Mouse (Mus musculus) layer of hippocampus, adult 9-11 months (tissue): Measurements from ENCODE around the gene Ccdc7a.
"Not testable (repeated sequence)": the region's sequence is repeated elsewhere in the genome, so short reads cannot be mapped to it uniquely, and the experiment has no call there.

Experiments used
- DNase-seq: peaks from one replicate; pipeline ENCODE4 v3.0.0; 2022

The Ccdc7a gene

GRCm38 (mm10) chr8:129065417-129065816, at the start of gene Ccdc7a:
TSS of gene Ccdc7a (minus strand) at chr8:129065517.
- DNase-seq, result not testable (repeated sequence)

- not testable (repeated sequence) for DNase-seq
Measured at GRCm38 (mm10) chr8:129066834-129067233, 1.5 kb upstream of the Ccdc7a start, which contains the start of gene Ccdc7b. TSS of gene Ccdc7b (plus strand) at chr8:129067134.

GRCm38 (mm10) chr8:128991389-128991788, 73.9 kb downstream of the Ccdc7a start:
- no peak for DNase-seq

- DNase-seq, result not testable (repeated sequence)
Measured at GRCm38 (mm10) chr8:128948941-128949340, 116.4 kb downstream of the Ccdc7a start.

- DNase-seq, result peak; percentile 21
Measured at GRCm38 (mm10) chr8:128941022-128941641, 124.2 kb downstream of the Ccdc7a start.

GRCm38 (mm10) chr8:128933446-128933845, 131.9 kb downstream of the Ccdc7a start:
- no peak for DNase-seq

- DNase-seq, result no peak
Measured at GRCm38 (mm10) chr8:128882719-128883118, 182.6 kb downstream of the Ccdc7a start.

GRCm38 (mm10) chr8:128843749-128844148, 221.6 kb downstream of the Ccdc7a start:
- no peak for DNase-seq

GRCm38 (mm10) chr8:128812521-128812920, 252.8 kb downstream of the Ccdc7a start:
- no peak for DNase-seq

GRCm38 (mm10) chr8:128798594-128798993, 266.7 kb downstream of the Ccdc7a start, which contains the start of gene Gm3952:
TSS of gene Gm3952 (minus strand) at chr8:128798694.
- no peak for DNase-seq

- no peak for DNase-seq
Measured at GRCm38 (mm10) chr8:128735692-128736091, 329.6 kb downstream of the Ccdc7a start.

- peak; percentile 31 for DNase-seq
Measured at GRCm38 (mm10) chr8:128734118-128734517, 331.2 kb downstream of the Ccdc7a start.

- no peak for DNase-seq
Measured at GRCm38 (mm10) chr8:128732254-128732653, 333.1 kb downstream of the Ccdc7a start.

- no peak for DNase-seq
Measured at GRCm38 (mm10) chr8:128727213-128727612, 338.1 kb downstream of the Ccdc7a start.

GRCm38 (mm10) chr8:128724819-128725218, 340.5 kb downstream of the Ccdc7a start:
- DNase-seq, result no peak

GRCm38 (mm10) chr8:128716184-128716583, 349.1 kb downstream of the Ccdc7a start:
- peak; percentile 64 for DNase-seq

GRCm38 (mm10) chr8:128709261-128709660, 356.1 kb downstream of the Ccdc7a start:
- DNase-seq, result peak; percentile 45

- no peak for DNase-seq
Measured at GRCm38 (mm10) chr8:128704836-128705235, 360.5 kb downstream of the Ccdc7a start.

GRCm38 (mm10) chr8:128704376-128704775, 360.9 kb downstream of the Ccdc7a start:
- no peak for DNase-seq

GRCm38 (mm10) chr8:128697945-128698344, 367.4 kb downstream of the Ccdc7a start:
- no peak for DNase-seq

GRCm38 (mm10) chr8:128696701-128697397, 368.5 kb downstream of the Ccdc7a start:
- no peak for DNase-seq

GRCm38 (mm10) chr8:128690056-128690455, 375.3 kb downstream of the Ccdc7a start:
- DNase-seq, result no peak

GRCm38 (mm10) chr8:128688679-128689078, 376.6 kb downstream of the Ccdc7a start:
- no peak for DNase-seq

- DNase-seq, result no peak
Measured at GRCm38 (mm10) chr8:128686429-128686990, 378.8 kb downstream of the Ccdc7a start.
